Mouse (Mus musculus) frontal cortex, adult 2 months (tissue): ENCODE data around the gene Zfp955a. TPM values are rescaled to one million over a fixed set of nuclear protein-coding genes. Genes with fewer than 3 reads are reported as not detected.
"Not testable (repeated sequence)": the region's sequence is repeated elsewhere in the genome, so short reads cannot be mapped to it uniquely, and the experiment has no call there.

Source experiments
- DNase-seq, 2 experiments: peaks; one replicate each; pipeline ENCODE4 v3.0.0; 2022; ENCODE audit warnings: low spot score in 1 of 2; ENCODE audit errors: extremely low spot score in 1 of 2
- polyA plus RNA-seq: library from polyadenylated mRNA; depleted of rRNA; stranded (reverse); fragments of >200 nt; gene quantifications from 2 replicates; pipeline ENCODE4 v1.2.3, GENCODE M21; 2012; rRNA removed

The Zfp955a gene
- polyA plus RNA-seq = 5.5 and 6.2 TPM in 2 replicates

DNA sequence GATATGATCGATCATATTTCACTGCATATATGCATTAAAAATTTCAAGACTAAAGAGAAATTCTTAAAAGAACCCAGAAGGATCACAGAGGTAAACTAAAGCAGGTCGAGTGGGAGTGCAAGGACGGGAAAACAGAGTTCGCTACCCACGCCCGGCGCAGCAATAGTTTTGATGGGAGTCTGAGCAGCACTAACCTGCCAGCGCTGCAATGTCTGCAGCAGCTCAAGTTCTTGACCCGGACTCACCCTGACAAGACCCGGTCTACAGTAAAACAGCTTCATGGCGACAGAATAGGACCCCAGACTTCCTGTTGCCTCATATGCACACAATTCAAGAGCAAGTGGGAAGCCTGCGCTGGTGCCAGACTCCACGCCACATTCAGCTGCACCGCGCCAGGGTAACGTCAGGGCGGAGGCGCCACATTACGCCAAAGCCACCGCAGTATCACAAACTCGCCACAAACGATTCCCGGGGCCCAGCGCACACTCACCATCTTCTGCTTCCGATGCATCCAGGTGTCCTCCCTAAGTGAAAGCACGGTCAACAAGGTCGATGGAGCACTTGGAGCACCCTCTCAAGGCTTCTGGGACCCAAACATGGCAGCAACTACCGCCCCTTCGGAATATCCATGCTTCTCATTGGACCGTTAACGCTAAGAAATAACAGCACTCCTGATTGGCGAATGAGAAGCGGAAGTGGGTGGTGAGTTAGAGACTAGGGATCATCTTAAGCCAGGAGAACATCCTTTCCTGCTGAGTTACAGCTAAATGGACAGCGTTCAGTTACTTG is at the start of gene Zfp955a:
TSS of gene Zfp955a (minus strand) at position 616 of the 789 bp plus-strand sequence.
- DNase-seq = not testable (repeated sequence)

DNA sequence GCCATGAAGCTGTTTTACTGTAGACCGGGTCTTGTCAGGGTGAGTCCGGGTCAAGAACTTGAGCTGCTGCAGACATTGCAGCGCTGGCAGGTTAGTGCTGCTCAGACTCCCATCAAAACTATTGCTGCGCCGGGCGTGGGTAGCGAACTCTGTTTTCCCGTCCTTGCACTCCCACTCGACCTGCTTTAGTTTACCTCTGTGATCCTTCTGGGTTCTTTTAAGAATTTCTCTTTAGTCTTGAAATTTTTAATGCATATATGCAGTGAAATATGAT is 34.9 kb upstream of the Zfp955a start:
- DNase-seq = not testable (repeated sequence)

DNA sequence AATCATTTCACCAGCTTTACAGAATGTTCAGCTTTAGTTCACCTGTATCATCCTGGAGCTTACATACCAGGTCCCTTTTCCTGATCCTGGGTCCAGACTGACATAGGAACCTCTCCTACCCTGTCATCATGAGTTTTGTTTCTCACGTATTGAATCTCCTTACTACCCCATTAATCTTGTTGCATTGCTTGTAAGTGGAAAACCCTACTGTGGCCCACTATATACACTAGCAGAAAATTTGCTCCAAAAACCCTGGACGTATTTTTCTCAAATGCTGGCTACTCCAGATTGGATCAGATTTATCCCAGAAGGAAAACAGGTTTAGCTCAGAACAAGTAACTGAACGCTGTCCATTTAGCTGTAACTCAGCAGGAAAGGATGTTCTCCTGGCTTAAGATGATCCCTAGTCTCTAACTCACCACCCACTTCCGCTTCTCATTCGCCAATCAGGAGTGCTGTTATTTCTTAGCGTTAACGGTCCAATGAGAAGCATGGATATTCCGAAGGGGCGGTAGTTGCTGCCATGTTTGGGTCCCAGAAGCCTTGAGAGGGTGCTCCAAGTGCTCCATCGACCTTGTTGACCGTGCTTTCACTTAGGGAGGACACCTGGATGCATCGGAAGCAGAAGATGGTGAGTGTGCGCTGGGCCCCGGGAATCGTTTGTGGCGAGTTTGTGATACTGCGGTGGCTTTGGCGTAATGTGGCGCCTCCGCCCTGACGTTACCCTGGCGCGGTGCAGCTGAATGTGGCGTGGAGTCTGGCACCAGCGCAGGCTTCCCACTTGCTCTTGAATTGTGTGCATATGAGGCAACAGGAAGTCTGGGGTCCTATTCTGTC is 34.3 kb upstream of the Zfp955a start, which contains the start of gene Zfp955b:
TSS of gene Zfp955b (plus strand) at position 506 of the 837 bp plus-strand sequence.
- DNase-seq = not testable (repeated sequence)

DNA sequence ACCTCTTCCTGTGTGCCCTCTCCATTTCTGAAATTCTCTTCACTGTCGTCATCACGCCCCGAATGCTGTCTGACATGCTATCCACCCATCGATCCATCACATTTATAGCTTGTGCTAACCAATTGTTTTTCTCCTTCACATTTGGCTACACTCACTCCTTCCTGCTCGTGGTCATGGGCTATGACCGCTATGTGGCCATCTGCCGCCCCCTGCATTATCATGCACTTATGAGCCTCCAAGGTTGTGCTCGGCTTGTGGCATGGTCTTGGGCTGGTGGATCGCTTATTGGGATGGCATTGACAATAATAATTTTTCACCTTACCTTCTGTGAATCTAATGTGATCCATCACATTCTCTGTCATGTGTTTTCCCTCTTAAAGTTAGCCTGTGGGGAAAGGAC is 14.0 kb upstream of the Zfp955a start:
- DNase-seq = no peak

DNA sequence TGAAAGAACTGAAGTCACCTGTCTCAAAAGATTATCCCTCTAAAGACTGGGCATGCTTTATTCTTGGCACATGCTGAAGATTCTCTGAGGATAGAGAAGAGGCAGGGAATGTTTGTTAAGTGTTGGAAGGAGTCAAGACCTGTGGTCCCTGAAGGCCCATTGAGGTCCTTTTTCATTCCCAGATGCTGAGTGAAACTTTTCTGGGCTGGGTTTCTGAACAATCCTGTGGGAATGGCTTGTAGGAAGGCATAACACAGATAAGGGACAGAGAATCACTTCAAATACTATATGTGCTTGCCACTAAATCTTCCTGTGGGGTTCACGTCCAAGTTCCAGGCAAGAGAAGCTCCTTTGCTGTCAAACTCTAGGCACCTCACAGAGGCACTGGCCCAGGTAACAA is 9.4 kb upstream of the Zfp955a start, which contains the start of gene Olfr63:
TSS of gene Olfr63 (plus strand) at position 301 of the 400 bp plus-strand sequence.
- DNase-seq = no peak

DNA sequence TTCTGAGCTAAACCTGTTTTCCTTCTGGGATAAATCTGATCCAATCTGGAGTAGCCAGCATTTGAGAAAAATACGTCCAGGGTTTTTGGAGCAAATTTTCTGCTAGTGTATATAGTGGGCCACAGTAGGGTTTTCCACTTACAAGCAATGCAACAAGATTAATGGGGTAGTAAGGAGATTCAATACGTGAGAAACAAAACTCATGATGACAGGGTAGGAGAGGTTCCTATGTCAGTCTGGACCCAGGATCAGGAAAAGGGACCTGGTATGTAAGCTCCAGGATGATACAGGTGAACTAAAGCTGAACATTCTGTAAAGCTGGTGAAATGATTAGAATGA is 343 bp upstream of the Zfp955a start:
- DNase-seq = not testable (repeated sequence)

DNA sequence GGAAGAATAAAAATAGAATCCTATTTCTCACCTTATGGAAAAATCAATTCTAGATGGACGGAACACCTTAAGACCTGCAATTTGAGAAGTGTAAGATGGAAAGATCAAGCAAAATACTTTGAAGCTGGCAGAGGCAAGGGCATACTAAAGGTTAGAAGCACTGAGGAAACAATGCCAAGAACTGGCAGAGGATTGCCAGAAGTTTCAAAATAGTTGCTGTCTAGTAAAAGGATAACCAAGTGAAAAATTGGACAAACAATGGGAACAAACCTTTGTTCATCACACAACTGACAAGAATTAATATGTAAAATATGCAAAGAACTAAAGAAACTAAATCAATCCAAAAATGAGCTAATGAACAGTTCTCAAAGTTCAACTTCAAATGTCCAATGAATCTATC is 18.3 kb downstream of the Zfp955a start:
- not testable (repeated sequence) for DNase-seq

DNA sequence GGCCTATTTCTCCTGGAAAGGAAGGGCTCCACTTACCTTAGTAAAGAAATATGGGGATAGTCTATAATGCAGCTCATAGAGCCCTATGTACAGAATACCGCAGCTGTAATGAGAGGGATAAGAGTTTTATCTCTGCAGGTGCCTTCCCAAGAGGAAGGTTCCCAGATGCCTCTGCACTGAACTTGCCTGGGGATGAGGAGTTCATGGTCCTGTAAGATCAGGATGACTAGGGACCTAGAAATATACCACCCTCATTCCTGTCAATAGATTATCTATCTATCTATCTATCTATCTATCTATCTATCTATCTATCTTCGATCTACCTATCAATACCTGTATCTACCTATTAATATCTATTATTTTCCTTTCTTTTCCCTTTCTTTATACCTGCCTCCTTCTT is 33.4 kb downstream of the Zfp955a start, which contains the start of gene Olfr1564:
TSS of gene Olfr1564 (minus strand) at position 101 of the 400 bp plus-strand sequence.
- no peak for DNase-seq

DNA sequence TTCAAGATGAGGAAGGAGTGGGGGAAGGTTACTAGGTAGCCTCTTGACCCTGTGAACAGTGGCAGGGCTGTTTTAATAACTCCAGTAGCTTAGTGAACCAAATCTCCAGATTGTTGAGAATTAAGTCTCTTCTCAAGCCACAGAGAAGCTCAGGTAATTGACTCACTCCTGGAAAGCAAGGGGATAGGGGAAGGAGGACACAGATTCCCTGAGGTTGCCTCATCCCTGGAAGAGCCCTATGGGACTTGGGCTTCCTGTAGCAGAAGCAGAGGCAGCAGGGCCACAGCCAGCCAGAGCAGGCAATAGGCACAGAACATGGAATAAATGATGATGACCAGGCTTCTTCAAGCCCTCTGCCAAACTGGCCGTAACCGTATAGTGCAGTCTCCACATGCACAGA is 63.9 kb downstream of the Zfp955a start, which contains the start of gene Olfr239:
TSS of gene Olfr239 (plus strand) at position 301 of the 400 bp plus-strand sequence.
- not testable (repeated sequence) for DNase-seq

Other genes starting within 250 kb of the Zfp955a start
- gene Zfp763, start 221.7 kb downstream of the Zfp955a start, polyA plus RNA-seq = 9.9 and 11.1 TPM in 2 replicates
- gene 4921501E09Rik, start 187.1 kb downstream of the Zfp955a start, polyA plus RNA-seq = not detected in 2 replicates
- gene Zfp563, start 165.8 kb downstream of the Zfp955a start, polyA plus RNA-seq = 7.6 and 9.4 TPM in 2 replicates
- gene Morc2b, start 115.5 kb downstream of the Zfp955a start, polyA plus RNA-seq = 2.6 and 3.3 TPM in 2 replicates
- 0.02 and 0.06 TPM in 2 replicates for gene Olfr55, start 86.7 kb downstream of the Zfp955a start, polyA plus RNA-seq
- 0.15 TPM in 1 of 2 replicates, not detected in the other for gene Olfr239, start 63.8 kb downstream of the Zfp955a start, polyA plus RNA-seq
- gene Olfr1564, start 33.5 kb downstream of the Zfp955a start, polyA plus RNA-seq = 2.4 TPM in 2 replicates
- not detected in 2 replicates for gene Olfr63, start 9.5 kb upstream of the Zfp955a start, polyA plus RNA-seq
- 10.1 and 12.0 TPM in 2 replicates for gene Zfp955b, start 34.4 kb upstream of the Zfp955a start, polyA plus RNA-seq
- 10.9 and 11.4 TPM in 2 replicates for gene Zfp81, start 103.7 kb upstream of the Zfp955a start, polyA plus RNA-seq
- gene Zfp101, start 139.5 kb upstream of the Zfp955a start, polyA plus RNA-seq = 9.1 and 9.2 TPM in 2 replicates
- 0.19 and 0.28 TPM in 2 replicates for gene Actl9, start 177.8 kb upstream of the Zfp955a start, polyA plus RNA-seq